Mouse (Mus musculus) hindbrain, embryonic 14.5 days (tissue): Measurements from ENCODE around the gene Wwc1. TPM values are rescaled to one million over a fixed set of nuclear protein-coding genes. Genes with fewer than 3 reads are reported as not detected.

Experiments
- ATAC-seq: fragments of 200-750 bp; cut with Nextera tagmentation; 2 replicates; pipeline ENCODE4 v1.8.0; 2017; ENCODE audit warnings: moderate number of reproducible peaks, mild to moderate bottlenecking, moderate TSS enrichment, moderate library complexity; ENCODE audit not compliant: low FRiP score
- DNase-seq: peaks from one replicate; pipeline ENCODE4 v3.0.0-alpha.2; 2015; ENCODE audit warnings: low spot score
- H3K27ac ChIP-seq: fragments of 300-500 bp; sonication (generic); 2 replicates; pipeline ENCODE4 v1.5.1; 2014; ENCODE audit warnings: mild to moderate bottlenecking, moderate library complexity
- H3K27me3 ChIP-seq: fragments of 300-500 bp; sonication (generic); 2 replicates; pipeline ENCODE4 v1.6.1; 2014; ENCODE audit warnings: mild to moderate bottlenecking, low read length, mixed read lengths; ENCODE audit not compliant: control insufficient read depth, insufficient read depth
- H3K36me3 ChIP-seq: fragments of 300-500 bp; sonication (generic); replicated peaks from 2 replicates; pipeline ENCODE4 v1.6.1; 2014; ENCODE audit not compliant: control insufficient read depth, insufficient read depth
- H3K4me1 ChIP-seq: fragments of 300-500 bp; sonication (generic); replicated peaks from 2 replicates; pipeline ENCODE4 v1.6.1; 2014; ENCODE audit warnings: antibody characterized with exemption, low read length, mixed read lengths; ENCODE audit not compliant: control insufficient read depth, insufficient read depth
- H3K4me2 ChIP-seq: fragments of 300-500 bp; sonication (generic); replicated peaks from 2 replicates; pipeline ENCODE4 v1.6.1; 2014; ENCODE audit warnings: mild to moderate bottlenecking, moderate library complexity
- H3K4me3 ChIP-seq: fragments of 300-500 bp; sonication (generic); replicated peaks from 2 replicates; pipeline ENCODE4 v1.5.1; 2014; ENCODE audit warnings: mild to moderate bottlenecking, low read length
- H3K9ac ChIP-seq: fragments of 300-500 bp; sonication (generic); 2 replicates; pipeline ENCODE4 v1.6.1; 2014
- H3K9me3 ChIP-seq: fragments of 300-500 bp; sonication (generic); 2 replicates; pipeline ENCODE4 v1.6.1; 2016; ENCODE audit warnings: low read length; ENCODE audit not compliant: control insufficient read depth
- WGBS: fragments of 180-500 bp; shearing (Covaris S2); extraction: QIAGEN DNeasy Blood & Tissue Kit; methylation state at CpG from one replicate; pipeline ENCODE4 v1.1.7; 2014; 5-methylcytosine and 5-hydroxymethylcytosine counted together
- polyA plus RNA-seq: library from polyadenylated mRNA; unstranded; fragments of >200 nt; fragmentation: Nextera tagmentation; extraction: Ambion mirVana; gene quantifications from 2 replicates; pipeline ENCODE4 v1.2.1, GENCODE M21; 2014

The Wwc1 gene
- polyA plus RNA-seq, 1 experiment from 2014 or later = 9.3 TPM

DNA sequence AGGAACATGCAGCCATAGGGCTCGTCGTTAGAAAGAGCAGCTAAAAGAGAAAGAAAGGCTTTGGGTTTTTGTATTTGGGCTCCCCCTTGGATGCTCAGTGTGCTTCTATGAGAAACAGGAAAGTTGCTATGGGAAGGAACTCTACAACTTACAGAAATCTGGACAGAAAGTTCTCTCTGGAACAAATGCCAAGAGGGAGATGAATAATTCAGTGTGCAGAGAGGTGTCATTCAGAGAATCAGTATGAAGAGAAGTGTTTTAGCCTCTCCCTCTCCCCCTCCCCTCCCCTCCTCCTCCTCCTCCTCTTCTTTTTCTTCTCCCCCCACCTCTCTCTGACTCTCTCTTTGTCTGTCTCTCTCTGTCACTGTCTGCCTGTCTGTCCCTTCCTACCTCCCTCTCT lies 60.9 kb downstream of the Wwc1 start:
- H3K27ac ChIP-seq = no peak overlapping the region
- no peaks in the 10 kb centered on the region for H3K36me3 ChIP-seq
- no peak overlapping the region for H3K4me3 ChIP-seq
- ATAC-seq = no peak; the same call in 1 of the 2 replicates
- DNase-seq = no peak
- no peaks in the 10 kb centered on the region for H3K9me3 ChIP-seq
- no peaks in the 10 kb centered on the region for H3K27me3 ChIP-seq
- no peak overlapping the region for H3K4me2 ChIP-seq
- H3K9ac ChIP-seq = no peak overlapping the region
- 64% methylated on average over 2 of the region's 2 CpGs for WGBS
- peaks cover 7% of the 10 kb centered on the region; the same call in 1 of the 2 replicates for H3K4me1 ChIP-seq

DNA sequence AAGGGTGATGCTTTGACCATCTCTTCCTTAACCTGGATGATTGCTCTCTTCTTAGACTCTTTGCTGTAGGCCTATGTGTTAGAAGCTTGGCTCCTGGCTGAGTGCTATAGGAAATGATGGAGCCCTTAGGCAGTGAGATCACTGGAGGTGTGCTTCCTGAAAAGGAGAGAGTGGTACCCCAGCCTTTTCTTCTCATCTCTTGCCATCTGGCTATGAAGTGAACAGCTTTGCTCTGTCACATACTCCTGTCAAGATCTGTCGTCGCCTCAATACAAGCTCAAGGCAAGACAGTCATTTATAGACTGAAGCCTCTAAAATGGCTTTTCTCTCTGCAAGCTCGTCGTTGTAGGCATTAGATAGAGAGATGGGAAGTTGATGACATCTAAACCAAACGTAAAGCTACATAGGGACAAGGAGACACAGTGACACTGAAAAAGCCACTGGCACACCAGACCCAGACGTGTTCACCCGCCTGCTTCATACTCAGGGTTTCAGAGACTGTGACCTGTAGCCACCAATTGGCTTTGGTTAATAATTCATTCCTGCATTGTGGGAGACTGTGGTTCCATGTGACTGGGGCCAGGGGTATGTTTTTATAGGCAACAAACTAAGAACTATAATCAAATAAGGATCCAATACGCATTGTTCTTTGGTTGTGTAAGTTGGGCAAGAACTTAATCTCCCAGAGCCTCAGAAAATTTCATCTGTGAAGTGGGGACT lies 63.7 kb downstream of the Wwc1 start:
- H3K4me2 ChIP-seq = no peak overlapping the region
- peaks cover 7% of the 10 kb centered on the region; the same call in 1 of the 2 replicates for H3K4me1 ChIP-seq
- ATAC-seq = no peak
- no peak overlapping the region for H3K27ac ChIP-seq
- no peak overlapping the region for H3K9ac ChIP-seq
- 87% methylated on average over 8 of the region's 8 CpGs for WGBS
- H3K36me3 ChIP-seq = no peaks in the 10 kb centered on the region
- H3K4me3 ChIP-seq = no peak overlapping the region
- H3K9me3 ChIP-seq = no peaks in the 10 kb centered on the region
- no peak for DNase-seq
- H3K27me3 ChIP-seq = no peaks in the 10 kb centered on the region

DNA sequence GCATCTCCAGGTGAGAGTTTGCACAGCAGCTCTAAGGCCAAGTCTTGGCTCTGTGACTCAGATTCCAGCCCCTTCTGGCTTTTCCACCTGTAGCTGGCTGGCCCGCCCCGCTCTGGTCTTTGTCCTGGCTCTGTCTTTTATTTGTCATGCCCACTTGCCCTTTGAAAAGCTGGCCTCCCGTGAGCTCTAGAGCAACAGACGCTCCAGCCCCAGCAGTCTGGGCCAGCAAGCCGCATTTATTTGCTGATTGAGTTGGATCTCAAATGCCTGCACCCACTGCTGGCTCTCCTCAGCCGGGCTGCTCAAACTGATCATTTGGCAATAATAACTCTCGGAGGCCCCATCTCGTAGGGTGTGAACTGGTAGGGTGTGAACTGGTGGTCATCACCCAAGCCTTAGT lies 64.8 kb downstream of the Wwc1 start:
- ATAC-seq = no peak

DNA sequence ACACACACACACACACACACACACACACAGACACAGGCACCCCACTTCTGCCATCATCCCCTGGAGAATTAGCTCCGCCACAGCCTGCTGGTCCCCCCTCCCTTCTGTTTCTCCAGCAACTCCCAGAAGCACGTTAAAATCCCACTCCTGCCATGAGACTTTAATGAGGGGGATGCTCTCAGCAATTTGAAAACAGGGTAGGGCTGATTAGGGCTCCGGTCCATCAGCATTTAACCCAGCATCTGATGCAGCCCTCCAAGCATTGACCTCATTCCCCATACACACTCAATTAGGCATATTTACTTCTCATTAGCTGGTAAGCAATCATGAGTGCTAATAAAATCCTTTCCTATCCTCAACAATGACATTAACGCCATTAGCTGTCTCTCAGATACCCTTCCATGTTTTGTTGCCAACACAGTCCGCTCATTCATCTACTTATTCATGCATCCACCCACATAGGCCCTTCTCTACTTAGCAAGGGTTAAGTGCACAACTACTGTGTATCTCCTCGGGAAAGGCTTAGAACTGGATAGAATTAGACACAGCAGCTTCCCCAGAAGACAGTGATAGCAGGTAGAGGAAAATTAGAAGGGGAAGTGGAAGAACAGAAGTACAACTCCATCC lies 66.8 kb downstream of the Wwc1 start:
- Histone ChIP-seq H3K27ac (no peak overlapping the region), H3K4me3 (no peak overlapping the region)
- ATAC-seq = peak; percentile 69

More for the DNA sequence above, 64.8 kb downstream of the Wwc1 start:
- H3K9me3 ChIP-seq = no peaks in the 10 kb centered on the region
- H3K36me3 ChIP-seq = no peaks in the 10 kb centered on the region
- H3K9ac ChIP-seq = no peak overlapping the region
- 35% methylated on average over 8 of the region's 8 CpGs for WGBS
- no peak overlapping the region for H3K4me3 ChIP-seq
- peaks cover 4% of the 10 kb centered on the region; the same call in 1 of the 2 replicates for H3K4me1 ChIP-seq
- H3K27me3 ChIP-seq = no peaks in the 10 kb centered on the region
- no peak overlapping the region for H3K27ac ChIP-seq
- no peak overlapping the region for H3K4me2 ChIP-seq
- no peak for DNase-seq

DNA sequence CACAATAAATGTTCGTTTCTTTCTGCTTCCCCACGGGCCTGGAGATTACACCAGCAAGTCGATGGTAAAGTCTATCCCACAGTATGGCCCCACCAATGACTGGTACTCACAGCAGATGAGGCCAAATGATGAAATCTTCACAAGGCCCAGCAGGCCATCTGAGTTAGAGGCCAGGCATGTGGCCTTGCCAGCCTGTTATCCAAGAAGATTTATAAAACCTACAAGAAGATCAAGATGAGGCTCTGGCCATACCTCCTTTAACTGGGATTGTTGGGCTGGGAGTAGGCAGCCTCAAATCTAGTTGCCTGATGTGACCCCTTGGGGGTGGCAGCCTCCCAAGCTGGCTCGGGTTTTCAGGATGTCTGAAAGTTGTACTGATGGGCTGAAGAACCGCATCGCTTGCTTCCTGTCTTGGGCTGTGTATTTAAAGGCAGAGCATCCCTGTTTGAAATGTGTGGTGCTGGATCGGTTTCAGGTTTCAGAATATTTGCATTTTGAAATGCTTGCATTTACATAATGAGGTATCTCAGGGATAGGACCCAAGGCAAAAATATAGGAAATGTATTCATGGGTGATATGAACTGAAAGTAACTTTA lies 75.3 kb downstream of the Wwc1 start:
- no peak for ATAC-seq
- no peak overlapping the region for H3K9ac ChIP-seq
- H3K4me2 ChIP-seq = no peak overlapping the region
- H3K27me3 ChIP-seq = no peaks in the 10 kb centered on the region
- 82% methylated on average over 7 of the region's 7 CpGs for WGBS
- H3K27ac ChIP-seq = no peak overlapping the region
- H3K4me1 ChIP-seq = no peaks in the 10 kb centered on the region
- H3K36me3 ChIP-seq = peaks cover 2% of the 10 kb centered on the region; the same call in 1 of the 2 replicates
- no peaks in the 10 kb centered on the region for H3K9me3 ChIP-seq
- no peak for DNase-seq
- no peak overlapping the region for H3K4me3 ChIP-seq

More for the DNA sequence above, 66.8 kb downstream of the Wwc1 start:
- peaks cover 4% of the 10 kb centered on the region; the same call in 1 of the 2 replicates for H3K36me3 ChIP-seq
- no peak for DNase-seq
- 50% methylated on average over 6 of the region's 6 CpGs for WGBS
- H3K9me3 ChIP-seq = no peaks in the 10 kb centered on the region
- H3K27me3 ChIP-seq = no peaks in the 10 kb centered on the region
- no peak overlapping the region for H3K9ac ChIP-seq
- H3K4me2 ChIP-seq = no peak overlapping the region
- H3K4me1 ChIP-seq = no peaks in the 10 kb centered on the region; the same call in 1 of the 2 replicates

DNA sequence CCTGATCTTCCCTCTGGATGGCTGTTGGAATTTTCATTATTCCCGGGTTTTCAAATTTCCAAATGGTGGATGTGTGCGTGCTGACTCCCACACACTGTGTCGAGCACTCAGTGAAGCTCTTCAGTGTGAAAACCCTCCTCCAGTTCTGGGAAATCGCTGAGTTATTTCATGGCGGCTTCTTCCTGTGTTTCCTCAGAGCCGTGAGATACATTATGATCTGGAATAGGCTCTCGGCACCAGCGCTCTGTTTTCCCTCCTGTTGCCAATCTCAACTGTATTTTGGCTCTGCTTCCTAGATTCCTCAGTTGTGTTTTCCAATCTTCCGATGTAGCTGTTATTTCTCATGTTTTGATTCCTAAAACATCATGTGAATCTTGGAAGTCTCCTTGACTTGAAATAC lies 77.2 kb downstream of the Wwc1 start:
- H3K27me3 ChIP-seq = no peaks in the 10 kb centered on the region
- no peaks in the 10 kb centered on the region for H3K4me1 ChIP-seq
- no peak overlapping the region for H3K9ac ChIP-seq
- DNase-seq (no peak), ATAC-seq (no peak)
- WGBS = 89% methylated on average over 9 of the region's 9 CpGs
- no peak overlapping the region for H3K4me2 ChIP-seq
- no peaks in the 10 kb centered on the region for H3K9me3 ChIP-seq
- H3K27ac ChIP-seq = no peak overlapping the region
- no peak overlapping the region for H3K4me3 ChIP-seq
- no peaks in the 10 kb centered on the region for H3K36me3 ChIP-seq

DNA sequence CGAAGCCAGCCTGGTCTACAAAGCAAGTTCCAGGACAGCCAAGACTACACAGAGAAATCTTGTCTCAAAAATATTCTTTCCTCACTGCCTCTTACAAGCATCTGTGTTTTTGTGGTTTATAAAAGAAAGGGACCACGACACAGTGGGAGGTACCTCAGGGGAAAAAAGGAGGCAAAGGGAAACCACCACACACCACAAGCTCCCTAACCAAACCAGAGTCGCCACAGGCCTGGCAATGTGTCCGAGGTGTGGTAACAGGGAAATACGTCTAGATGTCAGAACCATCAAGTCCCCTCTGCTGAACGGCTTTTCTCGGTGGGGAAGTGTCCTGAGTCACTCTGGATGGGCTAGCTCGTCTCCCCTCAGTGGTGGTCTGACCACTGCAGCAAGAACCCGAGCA lies 80.4 kb downstream of the Wwc1 start:
- Histone ChIP-seq H3K36me3 (no peaks in the 10 kb centered on the region; the same call in 1 of the 2 replicates), H3K4me3 (no peak overlapping the region), H3K9ac (no peak overlapping the region), H3K4me1 (no peaks in the 10 kb centered on the region), H3K27ac (no peak overlapping the region), H3K9me3 (no peaks in the 10 kb centered on the region), H3K4me2 (no peak overlapping the region), H3K27me3 (no peaks in the 10 kb centered on the region)
- ATAC-seq (no peak), DNase-seq (no peak)
- WGBS = 76% methylated on average over 9 of the region's 9 CpGs

DNA sequence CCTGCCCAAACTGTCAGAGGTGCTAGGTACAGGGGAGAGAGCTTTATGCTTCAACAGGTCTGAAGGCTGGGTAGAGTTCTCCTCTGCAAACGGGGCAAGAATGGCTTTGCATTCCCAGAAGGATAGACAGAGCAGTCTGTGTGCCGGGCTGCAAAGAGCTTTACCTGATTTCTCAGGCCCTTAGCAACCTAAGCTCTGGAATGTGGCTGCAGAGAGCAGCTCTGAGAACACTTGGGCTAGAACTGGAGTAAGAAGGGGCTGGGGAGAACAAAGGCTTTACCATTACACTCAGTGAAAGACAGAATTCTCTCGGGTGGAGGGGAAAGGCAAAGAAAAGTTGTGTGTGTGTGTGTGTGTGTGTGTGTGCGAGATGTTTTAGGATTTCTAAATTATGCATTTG lies 86.9 kb downstream of the Wwc1 start:
- H3K27ac ChIP-seq = peak overlapping the region; percentile 62
- H3K36me3 ChIP-seq = no peaks in the 10 kb centered on the region; the same call in 1 of the 2 replicates
- no peak overlapping the region for H3K9ac ChIP-seq
- DNase-seq (no peak), ATAC-seq (no peak)
- H3K4me3 ChIP-seq = no peak overlapping the region
- H3K9me3 ChIP-seq = no peaks in the 10 kb centered on the region
- peaks cover 20% of the 10 kb centered on the region for H3K4me1 ChIP-seq
- no peak overlapping the region for H3K4me2 ChIP-seq
- H3K27me3 ChIP-seq = no peaks in the 10 kb centered on the region
- WGBS = 20% methylated on average over 4 of the region's 4 CpGs

DNA sequence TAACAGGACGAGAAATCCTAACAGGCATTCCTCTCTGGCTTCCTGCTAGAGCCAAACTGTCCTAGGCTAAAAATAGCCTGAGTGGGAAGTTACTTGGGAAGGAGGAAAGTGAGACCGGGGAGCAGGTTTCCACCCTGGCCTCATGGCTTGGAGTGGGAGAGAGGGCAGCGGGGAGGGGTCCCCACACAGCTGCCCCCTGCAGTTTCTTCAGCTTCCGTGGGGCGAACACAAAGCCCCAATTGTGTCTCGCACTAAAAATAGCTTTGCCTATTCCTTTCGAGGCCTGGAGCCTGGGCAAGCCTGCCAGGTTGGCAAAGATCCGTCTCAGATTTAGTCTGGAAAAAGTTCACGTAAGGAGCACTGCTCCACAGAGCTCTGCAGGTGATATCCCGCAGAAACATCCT lies 87.3 kb downstream of the Wwc1 start:
- DNase-seq (no peak), ATAC-seq (no peak)
- Histone ChIP-seq H3K9me3 (no peaks in the 10 kb centered on the region), H3K27me3 (no peaks in the 10 kb centered on the region), H3K4me1 (peaks cover 24% of the 10 kb centered on the region), H3K36me3 (no peaks in the 10 kb centered on the region; the same call in 1 of the 2 replicates), H3K4me2 (no peak overlapping the region), H3K4me3 (no peak overlapping the region), H3K9ac (no peak overlapping the region), H3K27ac (peak overlapping the region; percentile 62)
- WGBS = 32% methylated on average over 10 of the region's 10 CpGs
